Mouse (Mus musculus) brain, embryonic 14.5 days (tissue): Measurements from ENCODE around the gene Tspan6.

ENCODE experiments used
- CTCF ChIP-seq: fragments of 200-500 bp; IDR thresholded peaks from 2 replicates; pipeline ENCODE4 v1.5.1; 2012; ENCODE audit warnings: inconsistent platforms, mild to moderate bottlenecking, moderate library complexity, borderline replicate concordance; ENCODE audit not compliant: insufficient read depth, insufficient read length; ENCODE audit errors: extremely low read depth
- POLR2A ChIP-seq: fragments of 200-500 bp; IDR thresholded peaks from 2 replicates; pipeline ENCODE4 v1.6.1; 2012; ENCODE audit warnings: mild to moderate bottlenecking, inconsistent platforms, borderline replicate concordance; ENCODE audit not compliant: poor library complexity, insufficient read depth, insufficient read length, severe bottlenecking; ENCODE audit errors: extremely low read depth

DNA sequence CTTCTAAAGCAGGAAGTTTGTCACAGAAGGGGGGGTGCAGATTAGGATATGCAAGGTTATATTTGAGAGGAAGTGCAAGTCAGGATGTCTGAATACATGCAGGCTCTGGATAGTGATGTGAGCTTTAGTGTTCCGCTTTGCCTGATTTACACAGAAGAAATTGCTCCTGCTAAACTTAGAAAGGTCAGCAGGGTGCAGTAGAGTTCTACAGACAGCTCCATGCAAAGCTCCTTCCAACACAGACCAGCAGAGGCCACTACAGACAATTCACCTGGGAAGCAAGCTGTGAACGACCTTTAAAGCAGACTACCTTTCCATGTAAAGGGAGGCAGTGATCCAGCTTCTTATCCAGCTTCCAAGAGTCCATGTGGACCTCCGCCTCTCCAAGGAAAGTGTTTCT lies 49.2 kb upstream of the Tspan6 start:
- TF ChIP-seq CTCF (peak; percentile 73; the same call in 1 of the 2 replicates), POLR2A (no peak)
